Mouse (Mus musculus) fibroblast of lung, adult 2 months (primary cell): ENCODE data around the gene Mkks.
"Not testable (repeated sequence)": the region's sequence is repeated elsewhere in the genome, so short reads cannot be mapped to it uniquely, and the experiment has no call there.

Experiments
- DNase-seq: peaks from one replicate; pipeline ENCODE4 v3.0.0-alpha.2; 2011; ENCODE audit warnings: low read depth

Mkks gene

DNA sequence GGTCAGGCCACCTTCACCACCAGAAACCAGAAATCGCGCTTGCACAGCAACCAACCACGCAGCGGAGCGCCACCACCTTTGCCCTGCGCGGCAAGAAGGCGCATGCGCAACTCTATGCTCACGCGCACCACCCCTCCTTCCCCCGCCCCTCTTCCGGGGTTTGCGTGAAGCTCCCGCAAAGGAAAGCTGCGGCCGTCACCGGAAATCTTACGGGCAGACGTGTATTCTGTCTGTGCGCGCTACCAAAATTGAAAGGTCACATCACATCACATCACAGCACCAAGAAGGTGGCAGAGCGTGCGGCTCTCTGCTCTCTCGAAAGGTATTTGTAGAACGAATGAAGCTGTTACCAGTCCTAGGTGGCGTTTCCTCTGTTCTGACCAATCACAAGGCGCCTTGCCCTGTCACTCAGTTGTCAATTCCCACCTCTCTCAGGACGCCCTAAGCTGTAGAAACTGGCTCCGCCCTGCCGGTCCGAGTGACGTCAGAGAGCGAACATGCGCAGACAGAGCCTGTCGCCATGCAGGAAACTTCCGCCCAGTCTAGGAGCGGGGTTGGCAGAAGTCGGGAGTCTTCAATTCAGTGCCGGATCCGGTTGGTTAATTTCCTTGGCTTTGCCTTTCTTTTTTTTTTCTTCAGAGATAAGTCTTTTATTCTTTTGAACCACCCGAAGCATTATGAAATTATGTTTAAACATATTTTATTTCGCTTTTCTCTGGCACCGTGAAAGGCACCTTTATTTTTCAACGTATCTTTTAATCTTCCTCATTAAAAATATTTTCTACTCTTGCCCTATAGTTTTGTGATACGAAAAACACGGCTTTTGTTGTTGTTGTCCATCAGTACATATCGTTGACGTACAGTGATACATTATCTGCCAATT is at the start of gene Mkks, which contains the start of the genes Slx4ip and AL731706.1:
TSS of gene Mkks (minus strand) at position 322 of the 883 bp plus-strand sequence.
TSS of gene Slx4ip (plus strand) at position 151 of the 883 bp plus-strand sequence.
TSS of gene AL731706.1 (minus strand) at position 322 of the 883 bp plus-strand sequence.
- peak; percentile 100 for DNase-seq

DNA sequence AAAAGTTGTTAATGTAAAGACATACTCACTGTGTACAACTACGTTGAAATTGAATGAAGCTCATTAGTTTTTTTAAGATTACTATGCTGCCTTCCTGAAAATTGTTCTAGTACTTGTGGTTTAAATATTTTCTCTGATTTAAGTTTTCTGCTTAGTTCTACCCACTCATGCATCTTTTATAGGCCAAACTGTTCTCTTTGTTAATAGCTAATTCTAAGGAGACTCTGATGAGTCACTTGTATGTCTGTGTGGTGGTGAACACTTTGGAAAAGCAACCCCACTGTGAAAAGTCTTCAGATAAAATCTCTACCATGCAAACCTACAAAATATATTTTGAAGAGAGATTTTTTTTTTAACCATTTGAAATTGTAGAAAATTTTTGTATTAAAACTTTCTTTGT is 47.1 kb upstream of the Mkks start:
- no peak for DNase-seq

GRCm38 (mm10) chr2:136936391-136937288 is 45.5 kb upstream of the Mkks start:
- DNase-seq = no peak

DNA sequence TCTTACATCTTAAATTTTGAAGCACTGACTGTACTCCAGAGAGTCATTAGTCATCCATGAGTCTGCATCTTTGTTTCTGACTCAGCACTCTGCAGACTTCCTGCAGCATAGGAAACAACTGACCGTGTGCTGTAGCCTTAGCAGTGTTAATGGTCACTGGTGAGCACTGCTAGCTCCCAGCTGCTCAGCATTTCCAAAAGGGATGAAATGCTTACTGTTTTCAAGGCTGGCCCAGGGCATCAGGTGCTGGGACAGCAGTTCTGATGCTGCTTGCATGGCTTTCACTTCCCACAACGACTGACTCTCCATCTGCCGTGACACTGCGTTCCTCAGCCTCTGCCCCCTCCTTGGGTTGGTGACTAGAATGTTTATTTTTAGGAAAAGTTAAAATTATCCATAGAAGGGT is 29.8 kb upstream of the Mkks start:
- DNase-seq = peak; percentile 52

DNA sequence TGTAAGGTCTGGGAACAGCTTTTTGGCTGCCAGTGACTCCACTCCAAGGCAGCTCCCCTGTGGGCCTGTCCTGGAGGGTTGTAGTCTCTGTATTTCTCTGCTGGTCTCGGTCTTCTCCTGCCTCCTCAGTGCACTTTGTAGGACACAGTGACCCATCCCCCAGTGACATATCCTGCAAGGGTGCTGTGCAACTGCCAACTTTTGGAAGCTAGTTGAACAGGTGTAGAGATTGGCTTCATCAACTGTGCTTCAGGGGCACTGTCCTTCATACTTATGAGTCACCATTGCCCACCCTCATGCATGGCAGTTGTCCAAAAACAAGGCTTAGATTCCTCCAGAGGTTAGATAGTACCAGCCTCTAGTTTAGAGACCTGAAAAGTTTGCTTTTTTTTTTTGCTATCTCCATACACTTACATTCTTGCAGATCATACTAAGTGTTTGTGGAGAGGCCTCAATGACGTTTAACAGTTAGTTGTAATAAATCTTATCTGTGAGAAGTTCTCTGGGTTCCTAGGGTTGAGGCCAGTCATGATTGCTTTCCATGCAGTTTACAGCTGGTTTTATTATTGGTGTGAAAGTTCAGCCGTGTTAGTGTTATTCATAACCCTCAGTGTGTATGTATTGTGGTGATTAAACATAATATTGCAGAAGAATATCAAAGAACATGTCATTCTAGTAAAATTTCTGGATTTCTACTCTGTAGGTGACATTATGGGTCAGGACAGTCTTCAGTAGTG is 29.2 kb upstream of the Mkks start:
- no peak for DNase-seq

GRCm38 (mm10) chr2:136919433-136919832 is 28.2 kb upstream of the Mkks start:
- DNase-seq = no peak

- DNase-seq = no peak
These were observed 23.2 kb upstream of the Mkks start for GRCm38 (mm10) chr2:136914334-136914902.

GRCm38 (mm10) chr2:136913021-136913420 is 21.8 kb upstream of the Mkks start:
- DNase-seq = no peak

GRCm38 (mm10) chr2:136911958-136912411 is 20.8 kb upstream of the Mkks start:
- DNase-seq = no peak

GRCm38 (mm10) chr2:136909298-136909697 is 18.1 kb upstream of the Mkks start:
- no peak for DNase-seq

DNA sequence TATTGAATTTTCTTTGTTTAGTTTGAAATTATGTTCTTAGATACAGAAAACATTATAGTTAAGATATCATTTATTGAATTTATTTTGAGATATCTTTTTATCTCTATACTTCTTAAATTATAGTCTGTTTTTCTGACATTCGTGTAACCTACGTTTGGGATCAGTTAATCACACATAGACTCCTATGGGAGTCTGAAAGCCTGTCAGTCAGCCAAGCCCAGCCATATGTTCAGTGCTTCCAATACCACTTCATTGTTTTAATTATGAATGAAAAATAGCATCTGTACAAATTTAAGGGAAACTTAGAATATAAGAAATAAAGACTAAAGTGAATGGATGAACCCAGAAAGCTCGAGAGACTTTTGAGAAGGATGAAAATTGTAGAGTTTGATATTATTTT is 17.4 kb upstream of the Mkks start:
- no peak for DNase-seq

- no peak for DNase-seq
These were observed 4.9 kb upstream of the Mkks start for GRCm38 (mm10) chr2:136896131-136896530.

DNA sequence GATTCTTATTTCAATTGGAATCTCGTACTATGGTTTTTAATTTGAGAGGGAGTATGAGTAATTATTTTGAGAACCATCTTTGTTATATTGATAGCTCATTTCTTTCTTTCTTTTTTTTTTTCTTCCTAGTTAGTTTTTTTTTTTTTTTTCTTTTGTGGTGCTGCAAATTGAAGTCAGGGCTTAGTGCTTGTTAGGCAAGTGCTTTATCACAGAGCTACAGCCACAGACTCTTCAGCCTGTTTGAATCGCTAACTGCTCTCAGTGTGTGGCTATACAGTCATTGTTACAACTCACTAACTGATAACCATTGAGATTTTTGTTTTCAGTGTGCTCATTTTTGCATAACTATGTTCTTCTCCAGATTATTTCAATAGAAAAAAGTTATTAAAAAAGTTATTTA is 3.3 kb upstream of the Mkks start:
- no peak for DNase-seq

- DNase-seq = peak; percentile 96
These were observed 772 bp upstream of the Mkks start for GRCm38 (mm10) chr2:136891951-136892371.

DNA sequence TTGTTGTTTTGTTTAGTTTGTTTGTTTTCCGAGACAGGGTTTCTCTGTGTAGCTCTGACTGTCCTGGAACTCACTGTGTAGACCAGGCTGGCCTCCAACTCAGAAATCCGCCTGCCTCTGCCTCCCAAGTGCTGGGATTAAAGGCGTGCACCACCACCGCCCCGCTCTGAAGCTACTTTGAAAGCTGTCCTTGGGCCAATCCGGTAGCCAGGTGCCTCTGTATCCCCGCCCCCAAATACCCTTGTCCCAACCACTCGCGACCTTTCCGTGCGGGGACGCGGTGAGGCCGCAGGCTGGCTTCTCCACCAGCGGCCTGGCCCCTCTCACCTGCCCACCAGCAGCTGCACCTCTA is 497 bp downstream of the Mkks start:
- not testable (repeated sequence) for DNase-seq

DNA sequence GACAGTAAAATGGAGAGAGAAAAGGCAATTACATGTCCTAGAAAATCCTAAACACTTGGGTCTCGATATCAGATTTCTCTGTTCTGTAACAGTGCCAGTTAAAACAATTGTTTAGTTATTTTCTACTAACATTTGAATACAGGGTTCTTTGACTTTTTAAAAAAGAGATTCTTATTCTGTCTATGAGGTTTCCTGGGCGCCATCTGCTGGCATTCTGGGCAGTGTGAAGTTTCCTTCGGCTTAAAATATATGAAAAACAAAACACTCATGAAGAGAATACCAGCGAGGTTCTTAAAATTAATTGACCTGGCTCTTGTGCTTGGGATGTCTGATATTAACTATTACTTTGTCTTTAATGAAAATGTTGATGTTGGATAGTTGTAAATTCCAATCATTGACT is 4.3 kb downstream of the Mkks start:
- peak; percentile 26 for DNase-seq

GRCm38 (mm10) chr2:136885579-136885978 is 5.6 kb downstream of the Mkks start, which contains the start of gene AL731706.2:
Gene AL731706.2 (minus strand): TSS chr2:136885679.
- DNase-seq = no peak

GRCm38 (mm10) chr2:136854543-136855388 is 36.4 kb downstream of the Mkks start:
- no peak for DNase-seq

DNA sequence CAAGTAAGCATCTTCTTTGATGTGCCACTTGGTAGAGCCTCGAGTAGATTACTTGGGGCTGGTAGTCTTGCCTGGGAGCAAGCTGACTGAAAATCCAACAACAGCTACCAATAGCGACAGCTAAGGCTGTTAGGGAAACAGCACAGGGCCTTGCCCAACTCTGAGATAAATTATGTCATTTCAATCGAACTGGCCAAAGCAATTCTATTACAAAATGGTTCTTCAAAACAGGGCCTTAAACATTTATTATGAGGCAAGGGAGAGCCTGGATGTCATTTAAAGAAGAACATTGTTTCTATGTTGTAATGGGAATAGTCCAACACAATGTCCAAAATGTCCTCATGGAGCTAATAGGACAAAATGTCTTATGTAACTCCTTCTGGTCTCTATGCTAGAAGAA is 40.8 kb downstream of the Mkks start:
- DNase-seq = no peak

GRCm38 (mm10) chr2:136837994-136838393 is 53.2 kb downstream of the Mkks start:
- DNase-seq = no peak

- DNase-seq = no peak
These were observed 55.3 kb downstream of the Mkks start for GRCm38 (mm10) chr2:136835882-136836281.
